Mouse (Mus musculus): ENCODE measurements at regions not wholly inside any gene's neighbourhood (a gene's known extent, or its start where the extent isn't known, plus 50 kb on each side); places are given as distances from the start of the nearest gene placed in this dataset.

GRCm38 (mm10) chr13:117152655-117153054 is 55.7 kb upstream of the Emb start:
- DNase-seq (ENCODE audit: low spot score in 2 of 2), result no peak

- DNase-seq (ENCODE audit: low spot score in 2 of 2), result peak in 1 of 2 experiments; percentile 2
Measured at GRCm38 (mm10) chr13:117143828-117144227, 64.5 kb upstream of the Emb start.

- no peak for DNase-seq (ENCODE audit: low spot score in 2 of 2)
Measured at GRCm38 (mm10) chr13:117143255-117143654, 65.1 kb upstream of the Emb start.

GRCm38 (mm10) chr13:117134352-117134751 is 74.0 kb upstream of the Emb start:
- DNase-seq (ENCODE audit: low spot score in 2 of 2), result no peak

- DNase-seq (ENCODE audit: low spot score in 2 of 2), result no peak
Measured at GRCm38 (mm10) chr13:117132123-117132522, 76.2 kb upstream of the Emb start.

- no peak for DNase-seq (ENCODE audit: low spot score in 2 of 2)
Measured at GRCm38 (mm10) chr13:117127813-117128549, 80.4 kb upstream of the Emb start.

GRCm38 (mm10) chr13:117127116-117127728 is 81.1 kb upstream of the Emb start:
- DNase-seq (ENCODE audit: low spot score in 2 of 2), result no peak

GRCm38 (mm10) chr13:117119636-117120035 is 88.7 kb upstream of the Emb start:
- DNase-seq (ENCODE audit: low spot score in 2 of 2), result no peak

- no peak for DNase-seq (ENCODE audit: low spot score in 2 of 2)
Measured at GRCm38 (mm10) chr13:117114797-117115196, 89.5 kb upstream of the Parp8 start.

- DNase-seq (ENCODE audit: low spot score in 2 of 2), result no peak
Measured at GRCm38 (mm10) chr13:117112424-117112823, 87.1 kb upstream of the Parp8 start.

GRCm38 (mm10) chr13:117105151-117105660 is 79.9 kb upstream of the Parp8 start:
- DNase-seq (ENCODE audit: low spot score in 2 of 2), result peak in 1 of 2 experiments; percentile 31

GRCm38 (mm10) chr13:117094773-117095172 is 69.4 kb upstream of the Parp8 start:
- DNase-seq (ENCODE audit: low spot score in 2 of 2), result no peak

GRCm38 (mm10) chr13:117088629-117089028 is 63.3 kb upstream of the Parp8 start:
- DNase-seq (ENCODE audit: low spot score in 2 of 2), result no peak

- no peak for DNase-seq (ENCODE audit: low spot score in 2 of 2)
Measured at GRCm38 (mm10) chr13:117082758-117083157, 57.4 kb upstream of the Parp8 start.

- DNase-seq (ENCODE audit: low spot score in 2 of 2), result no peak
Measured at GRCm38 (mm10) chr13:117079316-117079715, 54.0 kb upstream of the Parp8 start.
